Mouse (Mus musculus) liver (tissue): Measurements from ENCODE around the gene Rps12.
"Not testable (repeated sequence)": the region's sequence is repeated elsewhere in the genome, so short reads cannot be mapped to it uniquely, and the experiment has no call there.

Experiments
- DNase-seq: peaks from one replicate; pipeline ENCODE4 v3.0.0-alpha.2; 2020; ENCODE audit warnings: mixed read lengths

Rps12 gene

GRCm38 (mm10) chr10:23787062-23787821, at the start of gene Rps12:
TSS of gene Rps12 (minus strand) at chr10:23787275.
- peak; percentile 98 for DNase-seq

- no peak for DNase-seq
Measured at GRCm38 (mm10) chr10:23836003-23836964, 49.2 kb upstream of the Rps12 start.

- no peak for DNase-seq
Measured at GRCm38 (mm10) chr10:23826516-23826915, 39.4 kb upstream of the Rps12 start.

GRCm38 (mm10) chr10:23816241-23816640, 29.2 kb upstream of the Rps12 start:
- DNase-seq = no peak

- DNase-seq = peak; percentile 69
Measured at GRCm38 (mm10) chr10:23815168-23815567, 28.1 kb upstream of the Rps12 start.

GRCm38 (mm10) chr10:23812852-23813766, 26.0 kb upstream of the Rps12 start:
- no peak for DNase-seq

GRCm38 (mm10) chr10:23812438-23812759, 25.3 kb upstream of the Rps12 start:
- no peak for DNase-seq

GRCm38 (mm10) chr10:23811635-23812437, 24.8 kb upstream of the Rps12 start:
- peak; percentile 62 for DNase-seq

- DNase-seq = no peak
Measured at GRCm38 (mm10) chr10:23806201-23806600, 19.1 kb upstream of the Rps12 start.

GRCm38 (mm10) chr10:23804665-23805064, 17.6 kb upstream of the Rps12 start:
- DNase-seq = no peak

GRCm38 (mm10) chr10:23802911-23803310, 15.8 kb upstream of the Rps12 start:
- no peak for DNase-seq

- no peak for DNase-seq
Measured at GRCm38 (mm10) chr10:23799933-23800332, 12.9 kb upstream of the Rps12 start.

GRCm38 (mm10) chr10:23798142-23798541, 11.1 kb upstream of the Rps12 start:
- no peak for DNase-seq

- DNase-seq = no peak
Measured at GRCm38 (mm10) chr10:23797606-23798005, 10.5 kb upstream of the Rps12 start.

- DNase-seq = peak; percentile 47
Measured at GRCm38 (mm10) chr10:23796551-23797503, 9.8 kb upstream of the Rps12 start, which contains the start of gene Slc18b1. TSS of gene Slc18b1 (plus strand) at chr10:23796986.

GRCm38 (mm10) chr10:23795871-23796520, 8.9 kb upstream of the Rps12 start:
- DNase-seq = no peak

- DNase-seq = no peak
Measured at GRCm38 (mm10) chr10:23788056-23788600, 1.1 kb upstream of the Rps12 start.

GRCm38 (mm10) chr10:23786631-23787038, 440 bp downstream of the Rps12 start:
- not testable (repeated sequence) for DNase-seq

GRCm38 (mm10) chr10:23786040-23786439, 1.0 kb downstream of the Rps12 start:
- no peak for DNase-seq

- not testable (repeated sequence) for DNase-seq
Measured at GRCm38 (mm10) chr10:23785599-23785998, 1.5 kb downstream of the Rps12 start.
